Mouse (Mus musculus) forebrain, embryonic 10.5 days (tissue): ENCODE data around the gene Grid2. TPM values are rescaled to one million over a fixed set of nuclear protein-coding genes. Genes with fewer than 3 reads are reported as not detected.

Experiments used
- DNase-seq: peaks from one replicate; pipeline ENCODE4 v3.0.0-alpha.2; 2017; ENCODE audit warnings: low spot score; ENCODE audit errors: extremely low spot score
- H3K27ac ChIP-seq: fragments of 300-500 bp; sonication (generic); 2 replicates; pipeline ENCODE4 v1.5.1; 2016; ENCODE audit warnings: mild to moderate bottlenecking
- H3K27me3 ChIP-seq: fragments of 300-500 bp; sonication (generic); 2 replicates; pipeline ENCODE4 v1.6.1; 2016; ENCODE audit warnings: mild to moderate bottlenecking; ENCODE audit not compliant: poor library complexity, severe bottlenecking
- H3K36me3 ChIP-seq: fragments of 300-500 bp; sonication (generic); replicated peaks from 2 replicates; pipeline ENCODE4 v1.6.1; 2016; ENCODE audit warnings: mild to moderate bottlenecking, moderate library complexity
- H3K4me1 ChIP-seq: fragments of 300-500 bp; sonication (generic); 2 replicates; pipeline ENCODE4 v1.6.1; 2016
- H3K4me3 ChIP-seq: fragments of 300-500 bp; sonication (generic); 2 replicates; pipeline ENCODE4 v1.5.1; 2016; ENCODE audit warnings: mild to moderate bottlenecking, moderate library complexity
- H3K9me3 ChIP-seq: fragments of 300-500 bp; sonication (generic); 2 replicates; pipeline ENCODE4 v1.6.1; 2016; ENCODE audit warnings: mild to moderate bottlenecking, moderate library complexity
- WGBS: fragments of 180-500 bp; shearing (Covaris S2); methylation state at CpG from one replicate; pipeline ENCODE4 v1.1.7; 2016; 5-methylcytosine and 5-hydroxymethylcytosine counted together
- polyA plus RNA-seq: library from polyadenylated mRNA; unstranded; fragments of >200 nt; fragmentation: Nextera tagmentation; extraction: Ambion mirVana; gene quantifications from 2 replicates; pipeline ENCODE4 v1.2.1, GENCODE M21; 2016

Gene Grid2
- polyA plus RNA-seq, 1 experiment from 2014 or later = 0.50 TPM

DNA sequence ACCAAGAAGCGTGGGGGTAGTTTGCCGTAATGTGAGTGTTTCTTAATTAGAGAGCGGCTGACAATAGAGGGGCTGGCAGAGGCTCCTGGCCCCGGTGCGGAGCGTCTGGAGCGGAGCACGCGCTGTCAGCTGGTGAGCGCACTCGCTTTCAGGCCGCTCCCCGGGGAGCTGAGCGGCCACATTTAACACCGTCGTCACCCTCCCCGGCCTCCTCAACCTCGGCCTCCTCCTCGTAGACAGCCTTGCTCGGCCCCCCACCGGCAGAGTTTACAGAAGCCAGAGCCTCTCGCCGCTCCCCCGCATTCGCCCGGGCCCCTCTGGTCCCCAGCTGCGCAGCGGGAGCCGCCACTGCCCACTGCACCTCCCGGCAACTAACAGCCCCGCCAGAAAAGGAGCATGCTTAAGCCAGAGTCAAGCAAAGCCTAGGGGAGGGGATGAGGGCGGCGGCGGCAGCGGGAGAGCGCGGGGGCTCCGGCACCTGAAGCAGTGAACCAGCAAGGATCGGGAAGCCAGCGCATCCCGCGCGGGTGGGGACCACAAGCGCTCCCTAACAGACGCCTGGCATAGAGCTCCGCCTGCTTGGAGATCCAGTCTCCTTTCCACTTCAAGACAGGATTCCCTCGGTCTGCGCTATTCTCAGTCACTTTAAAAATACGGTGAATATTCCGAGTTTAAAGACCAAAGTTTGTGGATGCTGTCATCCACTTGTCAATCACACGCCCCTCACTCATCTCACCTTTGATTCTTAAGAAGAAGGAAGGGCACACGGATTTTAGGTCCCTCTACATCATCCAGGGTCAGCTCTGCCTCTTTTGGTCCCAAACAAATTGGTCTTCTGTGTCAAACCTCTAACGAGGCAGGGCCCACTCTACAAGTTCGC lies 1479.0 kb downstream of the Grid2 start:
- H3K4me1 ChIP-seq = peaks cover 18% of the 10 kb centered on the region
- no peaks in the 10 kb centered on the region for H3K9me3 ChIP-seq
- WGBS = 2% methylated on average over 54 of the region's 54 CpGs
- peak overlapping the region; percentile 61 for H3K4me3 ChIP-seq
- peak; percentile 43 for DNase-seq
- peaks cover 92% of the 10 kb centered on the region for H3K27me3 ChIP-seq
- no peak overlapping the region for H3K27ac ChIP-seq
- no peaks in the 10 kb centered on the region for H3K36me3 ChIP-seq

DNA sequence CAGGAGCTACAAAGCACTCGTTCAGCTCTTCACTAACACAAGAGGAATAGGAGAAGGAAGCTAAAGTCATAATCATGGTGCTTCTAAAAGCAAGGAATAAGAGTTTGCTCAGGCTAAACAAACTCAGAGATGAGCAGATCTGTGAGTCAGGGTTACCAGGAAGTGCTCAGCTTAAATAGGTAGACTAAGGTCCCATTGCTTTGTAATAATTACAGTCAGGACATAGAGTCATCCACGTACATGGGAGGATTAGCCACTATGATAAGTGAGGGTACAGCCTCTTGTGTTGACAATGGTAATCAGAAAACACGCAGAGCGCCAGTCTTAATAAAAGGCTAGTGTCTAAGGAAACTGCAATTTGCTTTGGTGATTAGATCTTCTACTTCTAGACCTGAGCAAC lies 1480.6 kb downstream of the Grid2 start:
- H3K9me3 ChIP-seq = no peaks in the 10 kb centered on the region
- no peak overlapping the region for H3K4me3 ChIP-seq
- H3K4me1 ChIP-seq = peaks cover 12% of the 10 kb centered on the region
- no peak overlapping the region for H3K27ac ChIP-seq
- H3K36me3 ChIP-seq = no peaks in the 10 kb centered on the region
- no peak for DNase-seq
- peaks cover 86% of the 10 kb centered on the region for H3K27me3 ChIP-seq
- 66% methylated on average over 4 of the region's 4 CpGs for WGBS

DNA sequence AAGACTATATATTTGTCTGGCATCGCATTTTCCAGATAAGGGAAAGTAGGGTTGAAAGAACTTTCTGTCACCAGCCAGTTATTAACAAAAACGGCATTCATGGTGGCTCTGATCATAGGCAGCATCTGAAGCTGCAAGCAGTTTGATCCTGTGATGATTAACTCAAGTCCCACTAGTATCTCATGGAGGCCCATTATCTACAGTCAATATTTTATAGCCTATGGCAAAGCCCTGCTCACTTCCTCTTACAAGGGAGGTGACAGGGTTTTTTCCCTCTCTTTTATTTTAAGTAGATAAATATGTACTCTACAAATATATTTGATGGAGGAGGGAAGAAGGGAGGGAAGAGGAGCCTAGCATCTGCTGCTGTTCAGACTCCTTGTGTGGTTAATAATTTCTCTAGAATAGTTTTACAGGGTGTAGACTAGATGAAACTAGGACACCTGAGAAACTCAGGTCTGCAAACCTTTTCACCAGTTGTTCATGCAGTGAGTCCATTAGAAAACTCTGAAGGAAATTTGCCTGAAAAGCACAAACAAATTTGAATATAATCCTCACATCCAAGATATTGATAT lies 1487.3 kb downstream of the Grid2 start:
- H3K4me3 ChIP-seq = no peak overlapping the region
- H3K27me3 ChIP-seq = peaks cover 29% of the 10 kb centered on the region
- 83% methylated on average over 2 of the region's 2 CpGs for WGBS
- H3K36me3 ChIP-seq = no peaks in the 10 kb centered on the region
- no peak overlapping the region for H3K27ac ChIP-seq
- no peak for DNase-seq
- H3K9me3 ChIP-seq = no peaks in the 10 kb centered on the region
- no peaks in the 10 kb centered on the region for H3K4me1 ChIP-seq
